Comparison of ENCODE assay signal across 21 mouse cellular contexts in genomic region chr5:20843405-20843804, GRCm38 (mm10). TPM values are rescaled to one million over a fixed set of nuclear protein-coding genes. Genes with fewer than 3 reads are reported as not detected.
DNase-seq lines count a peak whose midpoint lies in the region; ATAC-seq lines count a peak whose summit lies in the region.
"Had no signal": no experiment of that assay in that cellular context is flagged by ENCODE, and none has a peak within 500 bp of the region (broad histone marks: within the 10 kb centered on the region; RNA-seq: fewer than 3 reads in every experiment).

No protein-coding gene starts in this region.

- intact Hi-C loops in gastrocnemius, postnatal 36 days (cut with DNase I), result no loop called here

- no peak for DNase-seq in embryonic facial prominence, embryonic 11.5 days (ENCODE audit: low spot score)
- DNase-seq in embryonic facial prominence, embryonic 10.5 days (ENCODE audit: low spot score), result no peak
- no peak for DNase-seq in forebrain, embryonic 10.5 days (ENCODE audit: extremely low spot score, low spot score)
- DNase-seq in gastrocnemius, postnatal 36 days, result no peak
- DNase-seq: adrenal gland, adult 8-10 months; adrenal gland, postnatal 14 days; adrenal gland, postnatal 36 days; B cell, adult 2 months; cerebellum, adult 11-12 months; cerebellum, adult 2 months; cerebellum, adult 9-10 months; cerebellum, postnatal 10 days; cerebellum, postnatal 25 days had no signal

- no peak overlapping the region for H3K27ac ChIP-seq in embryonic facial prominence, embryonic 11.5 days (replicated peaks; ENCODE audit: low read depth, low read length)
- H3K27ac ChIP-seq in embryonic facial prominence, embryonic 10.5 days (replicated peaks), result no peak overlapping the region
- H3K27ac ChIP-seq in forebrain, embryonic 13.5 days, result no peak overlapping the region
- H3K27ac ChIP-seq in forebrain, embryonic 10.5 days, result no peak overlapping the region
- H3K27ac ChIP-seq in forebrain, embryonic 15.5 days (replicated peaks), result 0 out of 2 replicates have a peak overlapping the region, but pooled peaks have one; percentile 54
- H3K27ac ChIP-seq: embryonic facial prominence, embryonic 12.5 days had no signal

- no peaks in the 10 kb centered on the region for H3K36me3 ChIP-seq in embryonic facial prominence, embryonic 11.5 days (replicated peaks; ENCODE audit: control insufficient read depth, insufficient read depth, low read depth, low read length)
- no peaks in the 10 kb centered on the region for H3K36me3 ChIP-seq in embryonic facial prominence, embryonic 10.5 days (replicated peaks)
- no peaks in the 10 kb centered on the region for H3K36me3 ChIP-seq in forebrain, embryonic 13.5 days (ENCODE audit: poor library complexity, severe bottlenecking)
- H3K36me3 ChIP-seq in forebrain, embryonic 10.5 days (replicated peaks), result no peaks in the 10 kb centered on the region; the same call in 1 of the 2 replicates
- H3K36me3 ChIP-seq in forebrain, embryonic 15.5 days, result no peaks in the 10 kb centered on the region
- H3K36me3 ChIP-seq: embryonic facial prominence, embryonic 12.5 days had no signal

- no peaks in the 10 kb centered on the region for H3K27me3 ChIP-seq in embryonic facial prominence, embryonic 11.5 days (ENCODE audit: control insufficient read depth, insufficient read depth, low read length)
- H3K27me3 ChIP-seq in embryonic facial prominence, embryonic 10.5 days (replicated peaks; ENCODE audit: low read depth, poor library complexity, severe bottlenecking), result no peaks in the 10 kb centered on the region
- H3K27me3 ChIP-seq in forebrain, embryonic 13.5 days, result no peaks in the 10 kb centered on the region
- no peaks in the 10 kb centered on the region for H3K27me3 ChIP-seq in forebrain, embryonic 10.5 days (ENCODE audit: poor library complexity, severe bottlenecking)
- H3K27me3 ChIP-seq in forebrain, embryonic 15.5 days, result no peaks in the 10 kb centered on the region
- H3K27me3 ChIP-seq: CH12.LX; embryonic facial prominence, embryonic 12.5 days; Patski had no signal

- no peaks in the 10 kb centered on the region for H3K4me1 ChIP-seq in embryonic facial prominence, embryonic 11.5 days (ENCODE audit: control insufficient read depth, insufficient read depth, low read length)
- peaks cover 15% of the 10 kb centered on the region for H3K4me1 ChIP-seq in embryonic facial prominence, embryonic 10.5 days
- H3K4me1 ChIP-seq in forebrain, embryonic 13.5 days, result peaks cover 10% of the 10 kb centered on the region; the same call in 1 of the 2 replicates
- no peaks in the 10 kb centered on the region for H3K4me1 ChIP-seq in forebrain, embryonic 10.5 days
- H3K4me1 ChIP-seq in forebrain, embryonic 15.5 days, result peaks cover 9% of the 10 kb centered on the region; the same call in 1 of the 2 replicates

- no peaks in the 10 kb centered on the region for H3K9me3 ChIP-seq in embryonic facial prominence, embryonic 11.5 days (replicated peaks; ENCODE audit: control insufficient read depth, low read length)
- H3K9me3 ChIP-seq in embryonic facial prominence, embryonic 10.5 days, result no peaks in the 10 kb centered on the region
- no peaks in the 10 kb centered on the region for H3K9me3 ChIP-seq in forebrain, embryonic 13.5 days (replicated peaks)
- H3K9me3 ChIP-seq in forebrain, embryonic 10.5 days, result no peaks in the 10 kb centered on the region
- H3K9me3 ChIP-seq in forebrain, embryonic 15.5 days, result no peaks in the 10 kb centered on the region
- H3K9me3 ChIP-seq: embryonic facial prominence, embryonic 12.5 days; G1E had no signal

- no peak overlapping the region for H3K9ac ChIP-seq in embryonic facial prominence, embryonic 11.5 days (replicated peaks; ENCODE audit: low read length)
- H3K9ac ChIP-seq in forebrain, embryonic 13.5 days, result no peak overlapping the region
- no peak overlapping the region for H3K9ac ChIP-seq in forebrain, embryonic 15.5 days (replicated peaks)
- H3K9ac ChIP-seq: embryonic facial prominence, embryonic 12.5 days had no signal

- 60% methylated on average over 2 of the region's 3 CpGs for WGBS in embryonic facial prominence, embryonic 11.5 days
- WGBS in embryonic facial prominence, embryonic 10.5 days, result 50% methylated on average over 2 of the region's 3 CpGs
- 100% methylated on average over 1 of the region's 3 CpGs for WGBS in forebrain, embryonic 13.5 days
- WGBS in forebrain, embryonic 10.5 days, result 58% methylated on average over 3 of the region's 3 CpGs
- 59% methylated on average over 2 of the region's 3 CpGs for WGBS in forebrain, embryonic 15.5 days

- no peak overlapping the region for H3K4me2 ChIP-seq in embryonic facial prominence, embryonic 11.5 days (ENCODE audit: low read depth, low read length)
- no peak overlapping the region for H3K4me2 ChIP-seq in forebrain, embryonic 13.5 days
- H3K4me2 ChIP-seq in forebrain, embryonic 15.5 days (replicated peaks), result no peak overlapping the region
- H3K4me2 ChIP-seq: embryonic facial prominence, embryonic 12.5 days had no signal

- peak; percentile 56; the same call in 1 of the 2 replicates for ATAC-seq in embryonic facial prominence, embryonic 11.5 days (replicated peaks; ENCODE audit: insufficient number of reproducible peaks, low FRiP score, low TSS enrichment, low read depth)
- peak; percentile 78 for ATAC-seq in forebrain, embryonic 13.5 days
- ATAC-seq in forebrain, embryonic 15.5 days (replicated peaks), result peak; percentile 41
- ATAC-seq: activated CD4-positive, CD25-positive, alpha-beta regulatory T cell, adult 4 months; CD4-positive, CD25-positive, alpha-beta regulatory T cell, adult 4 months; Patski had no signal

- no peak overlapping the region for H3K4me3 ChIP-seq in embryonic facial prominence, embryonic 11.5 days (ENCODE audit: low read depth, low read length)
- no peak overlapping the region for H3K4me3 ChIP-seq in embryonic facial prominence, embryonic 10.5 days
- H3K4me3 ChIP-seq in forebrain, embryonic 13.5 days, result no peak overlapping the region
- no peak overlapping the region for H3K4me3 ChIP-seq in forebrain, embryonic 10.5 days
- no peak overlapping the region for H3K4me3 ChIP-seq in forebrain, embryonic 15.5 days
- H3K4me3 ChIP-seq: embryonic facial prominence, embryonic 12.5 days had no signal

RNA-seq across cellular contexts. Expression of gene Phtf2, which starts 38.5 kb away (rescaled TPM):
- 19.9 and 21.0 TPM in 2 replicates for polyA plus RNA-seq in embryonic facial prominence, embryonic 11.5 days (2014; fragmentation: Nextera tagmentation; extraction: Ambion mirVana)
- 20.2 and 21.4 TPM in 2 replicates for polyA plus RNA-seq in embryonic facial prominence, embryonic 10.5 days (2016; fragmentation: Nextera tagmentation; extraction: Ambion mirVana)
- polyA plus RNA-seq in forebrain, embryonic 13.5 days (2015; fragmentation: Nextera tagmentation; extraction: Ambion mirVana), result 20.7 and 22.5 TPM in 2 replicates
- polyA plus RNA-seq in forebrain, embryonic 10.5 days (2016; fragmentation: Nextera tagmentation; extraction: Ambion mirVana), result 21.2 and 23.7 TPM in 2 replicates
- 21.1 and 24.4 TPM in 2 replicates for polyA plus RNA-seq in forebrain, embryonic 15.5 days (2015; fragmentation: Nextera tagmentation; extraction: Ambion mirVana)
- 100 to 1,000 TPM; 146 to 180 TPM for total RNA-seq in gastrocnemius, postnatal 36 days (2021)

RNA-seq across cellular contexts. Expression of gene Tmem60, which starts 38.6 kb away (rescaled TPM):
- polyA plus RNA-seq in embryonic facial prominence, embryonic 11.5 days (2014; fragmentation: Nextera tagmentation; extraction: Ambion mirVana), result 53.6 and 62.2 TPM in 2 replicates
- 49.5 and 51.2 TPM in 2 replicates for polyA plus RNA-seq in embryonic facial prominence, embryonic 10.5 days (2016; fragmentation: Nextera tagmentation; extraction: Ambion mirVana)
- 66.8 and 69.4 TPM in 2 replicates for polyA plus RNA-seq in forebrain, embryonic 13.5 days (2015; fragmentation: Nextera tagmentation; extraction: Ambion mirVana)
- polyA plus RNA-seq in forebrain, embryonic 10.5 days (2016; fragmentation: Nextera tagmentation; extraction: Ambion mirVana), result 54.3 and 55.6 TPM in 2 replicates
- 54.9 and 59.5 TPM in 2 replicates for polyA plus RNA-seq in forebrain, embryonic 15.5 days (2015; fragmentation: Nextera tagmentation; extraction: Ambion mirVana)
- 10 to 100 TPM; 13.6 to 17.6 TPM for total RNA-seq in gastrocnemius, postnatal 36 days (2021)
